Mouse (Mus musculus) midbrain, embryonic 12.5 days (tissue): ENCODE results near the gene Gm6685. TPM values are rescaled to one million over a fixed set of nuclear protein-coding genes. Genes with fewer than 3 reads are reported as not detected.
A peak's percentile ranks its signal among the peaks of the same experiment; 100 is the strongest.
"Not testable (repeated sequence)": the region's sequence is repeated elsewhere in the genome, so short reads cannot be mapped to it uniquely, and the experiment has no call there.

Experiments used
- ATAC-seq: fragments of 200-750 bp; cut with Nextera tagmentation; 2 replicates; pipeline ENCODE4 v1.8.0; 2017; ENCODE audit warnings: low read depth, moderate TSS enrichment, moderate library complexity; ENCODE audit not compliant: low FRiP score
- H3K27ac ChIP-seq: fragments of 300-500 bp; sonication (generic); replicated peaks from 2 replicates; pipeline ENCODE4 v1.5.1; 2016; ENCODE audit warnings: mild to moderate bottlenecking
- H3K27me3 ChIP-seq: fragments of 300-500 bp; sonication (generic); 2 replicates; pipeline ENCODE4 v1.6.1; 2016; ENCODE audit warnings: mild to moderate bottlenecking
- H3K36me3 ChIP-seq: fragments of 300-500 bp; sonication (generic); 2 replicates; pipeline ENCODE4 v1.6.1; 2016
- H3K4me1 ChIP-seq: fragments of 300-500 bp; sonication (generic); 2 replicates; pipeline ENCODE4 v1.6.1; 2016
- H3K4me2 ChIP-seq: fragments of 300-500 bp; sonication (generic); replicated peaks from 2 replicates; pipeline ENCODE4 v1.6.1; 2016; ENCODE audit warnings: mild to moderate bottlenecking, moderate library complexity
- H3K4me3 ChIP-seq: fragments of 300-500 bp; sonication (generic); 2 replicates; pipeline ENCODE4 v1.5.1; 2016; ENCODE audit warnings: mild to moderate bottlenecking
- H3K9ac ChIP-seq: fragments of 300-500 bp; sonication (generic); replicated peaks from 2 replicates; pipeline ENCODE4 v1.6.1; 2016; ENCODE audit warnings: mild to moderate bottlenecking, moderate library complexity
- H3K9me3 ChIP-seq: fragments of 300-500 bp; sonication (generic); 2 replicates; pipeline ENCODE4 v1.6.1; 2016; ENCODE audit warnings: mild to moderate bottlenecking
- WGBS: fragments of 180-500 bp; shearing (Covaris S2); methylation state at CpG from one replicate; pipeline ENCODE4 v1.1.7; 2016; 5-methylcytosine and 5-hydroxymethylcytosine counted together
- polyA plus RNA-seq: library from polyadenylated mRNA; unstranded; fragments of >200 nt; fragmentation: Nextera tagmentation; extraction: Ambion mirVana; gene quantifications from 2 replicates; pipeline ENCODE4 v1.2.1, GENCODE M21; 2016

Gm6685 gene
- 0.37 TPM in 1 of 2 replicates, not detected in the other for polyA plus RNA-seq

DNA sequence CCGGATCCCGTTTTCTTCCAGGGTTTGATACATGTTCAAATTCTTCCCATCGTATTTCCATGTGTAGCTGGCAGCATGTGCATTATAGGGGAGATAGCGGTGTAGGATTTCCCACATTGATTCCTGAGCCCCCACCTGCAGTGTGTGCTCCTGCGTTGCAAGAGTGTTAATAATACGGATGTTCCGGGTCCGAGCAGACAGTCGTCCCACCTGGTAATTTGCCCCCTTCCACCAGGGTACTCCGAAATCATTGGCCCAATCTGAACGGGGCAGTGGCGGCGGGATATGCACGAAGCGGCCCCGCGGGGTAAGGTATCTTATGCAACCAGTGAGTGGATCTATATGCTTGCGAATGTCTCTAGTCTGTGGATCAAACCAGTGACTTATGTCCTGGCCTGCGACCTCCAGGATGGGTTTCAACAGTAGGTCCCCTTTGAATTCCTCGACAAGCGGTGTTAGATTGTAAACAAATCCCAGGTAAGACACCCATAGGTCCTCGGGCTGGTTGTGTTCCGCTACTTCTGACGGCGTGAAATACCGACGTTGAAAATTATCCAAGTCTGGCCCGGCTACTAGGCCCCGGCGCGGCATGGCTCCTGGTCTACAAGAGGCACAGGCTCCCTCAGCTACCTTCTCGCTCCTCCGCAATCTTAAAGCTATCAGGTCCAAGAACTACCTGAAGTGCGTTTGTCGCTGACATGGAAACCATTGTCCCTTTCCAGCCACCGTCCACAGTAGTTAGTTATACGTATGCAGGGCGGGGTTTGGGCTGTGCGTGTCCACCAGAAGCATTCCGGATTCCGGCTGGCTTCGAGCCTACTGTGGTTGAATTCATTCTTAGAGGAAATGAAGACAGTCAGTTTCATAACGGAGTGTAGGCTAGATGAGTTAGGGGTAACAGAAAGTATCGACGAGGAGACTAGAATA is at the start of gene Gm6685:
TSS of gene Gm6685 (minus strand) at position 644 of the 927 bp plus-strand sequence.
- not testable (repeated sequence) for H3K27me3 ChIP-seq, H3K4me3 ChIP-seq
- WGBS: 91% methylated on average over 45 of the region's 45 CpGs

DNA sequence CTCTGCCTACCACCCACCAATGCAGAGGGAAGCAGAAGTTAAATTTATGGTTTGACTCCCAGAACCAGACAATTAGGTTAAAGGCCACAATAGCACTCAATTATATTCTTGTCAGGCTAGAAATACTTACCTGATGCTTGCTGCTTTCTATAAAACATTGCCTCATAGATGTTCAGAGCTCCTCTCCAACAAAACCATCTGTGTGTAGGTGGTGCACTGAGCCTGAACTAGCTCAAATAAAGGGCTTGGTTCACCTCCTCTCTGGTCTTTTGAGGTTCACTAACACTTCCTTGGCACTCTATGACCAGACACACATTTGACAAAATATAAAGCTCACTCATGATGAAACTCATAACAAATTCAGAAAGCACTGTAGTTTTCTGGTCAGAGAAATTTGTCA is 36.2 kb upstream of the Gm6685 start:
- no peaks in the 10 kb centered on the region for H3K9me3 ChIP-seq
- no peak overlapping the region for H3K4me2 ChIP-seq
- H3K9ac ChIP-seq: no peak overlapping the region
- no peak overlapping the region for H3K4me3 ChIP-seq
- no peaks in the 10 kb centered on the region for H3K4me1 ChIP-seq
- no peak overlapping the region for H3K27ac ChIP-seq
- H3K36me3 ChIP-seq: no peaks in the 10 kb centered on the region
- no peaks in the 10 kb centered on the region for H3K27me3 ChIP-seq
- no peak for ATAC-seq

More for the DNA sequence above, at the start of gene Gm6685:
- not testable (repeated sequence) for H3K9ac ChIP-seq, ATAC-seq, H3K4me1 ChIP-seq, H3K9me3 ChIP-seq, H3K4me2 ChIP-seq, H3K27ac ChIP-seq, H3K36me3 ChIP-seq

- H3K9ac ChIP-seq: no peak overlapping the region
- no peaks in the 10 kb centered on the region for H3K4me1 ChIP-seq
- no peak overlapping the region for H3K4me3 ChIP-seq
- no peaks in the 10 kb centered on the region for H3K36me3 ChIP-seq
- no peaks in the 10 kb centered on the region for H3K27me3 ChIP-seq
- H3K9me3 ChIP-seq: 0 out of 2 replicates have a peak, but pooled peaks cover 3% of the 10 kb centered on the region
- no peak overlapping the region for H3K4me2 ChIP-seq
- no peak for ATAC-seq
- no peak overlapping the region for H3K27ac ChIP-seq
Measured at GRCm38 (mm10) chr11:28374636-28375035, 35.0 kb upstream of the Gm6685 start.

DNA sequence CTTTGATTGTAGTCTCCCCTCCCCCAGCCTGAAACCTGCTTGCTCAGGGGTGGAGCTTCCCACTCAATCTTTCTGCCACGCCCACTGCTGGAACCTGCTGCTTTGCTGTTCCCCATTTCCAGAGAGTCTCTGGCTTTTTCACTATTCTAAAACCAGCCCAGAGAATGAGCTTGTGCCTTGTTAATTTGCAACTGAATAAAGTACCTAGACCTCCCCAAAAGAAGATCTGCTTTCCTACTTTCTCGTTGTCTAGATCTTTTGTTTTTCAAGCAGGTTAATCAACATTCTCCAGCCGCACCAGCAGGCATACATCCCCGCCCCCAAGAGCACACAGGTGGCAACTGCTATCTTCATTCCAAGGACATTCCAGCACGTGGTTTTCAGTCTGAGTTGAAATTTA is 31.7 kb upstream of the Gm6685 start:
- not testable (repeated sequence) for H3K9ac ChIP-seq, ATAC-seq, H3K27me3 ChIP-seq, H3K36me3 ChIP-seq, H3K9me3 ChIP-seq, H3K4me3 ChIP-seq, H3K27ac ChIP-seq, H3K4me2 ChIP-seq, H3K4me1 ChIP-seq
- WGBS: 68% methylated on average over 5 of the region's 5 CpGs

GRCm38 (mm10) chr11:28365929-28366244 is 26.2 kb upstream of the Gm6685 start:
- peak; percentile 28; the same call in 1 of the 2 replicates for ATAC-seq
- Histone ChIP-seq H3K4me3 (peak overlapping the region; percentile 32), H3K4me1 (peaks cover 10% of the 10 kb centered on the region), H3K27me3 (peaks cover 31% of the 10 kb centered on the region), H3K27ac (peak overlapping the region; percentile 70), H3K9me3 (0 out of 2 replicates have a peak, but pooled peaks cover 3% of the 10 kb centered on the region), H3K9ac (peak overlapping the region; percentile 41; the same call in 1 of the 2 replicates), H3K36me3 (no peaks in the 10 kb centered on the region), H3K4me2 (peak overlapping the region; percentile 52)
- WGBS: 39% methylated on average over 2 of the region's 2 CpGs

DNA sequence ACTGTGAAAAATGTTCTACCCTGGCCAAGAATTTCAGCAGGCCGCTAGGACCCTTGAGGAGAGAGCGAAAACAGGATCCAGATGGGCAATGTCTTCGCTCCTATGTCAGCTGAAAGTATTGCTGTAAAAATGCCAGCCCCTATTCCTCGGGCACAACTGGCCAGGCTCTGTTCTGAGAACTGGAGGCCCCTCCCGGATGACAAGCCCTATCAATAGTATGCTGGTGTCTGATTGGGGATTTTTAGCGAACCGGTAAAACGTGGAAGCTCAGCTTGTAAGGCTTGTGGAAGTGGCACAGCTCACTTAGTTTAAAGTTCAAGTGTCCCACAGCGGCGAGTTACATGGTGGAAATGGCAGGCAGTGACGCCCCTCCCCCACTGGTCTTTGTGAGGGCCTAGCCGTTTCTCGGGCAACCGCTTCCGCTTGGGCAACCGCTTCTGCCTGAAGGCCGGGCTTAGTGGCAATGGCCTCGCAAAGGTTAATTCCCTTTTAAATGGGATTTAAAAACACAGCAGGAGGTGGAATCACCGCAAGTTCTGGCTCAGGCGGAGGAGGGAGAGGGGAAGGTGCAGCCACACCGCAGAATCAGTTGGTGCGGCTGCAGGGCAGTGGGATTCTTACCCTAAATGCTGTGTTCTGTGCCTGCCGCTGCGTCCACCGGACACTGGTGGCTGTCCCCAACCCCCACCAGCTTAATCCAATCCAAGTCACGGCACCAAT is 25.7 kb upstream of the Gm6685 start:
- Histone ChIP-seq H3K4me1 (peaks cover 10% of the 10 kb centered on the region), H3K4me3 (peak overlapping the region; percentile 32), H3K27me3 (peaks cover 31% of the 10 kb centered on the region), H3K9me3 (0 out of 2 replicates have a peak, but pooled peaks cover 3% of the 10 kb centered on the region), H3K9ac (peak overlapping the region; percentile 41), H3K4me2 (peak overlapping the region; percentile 52), H3K36me3 (no peaks in the 10 kb centered on the region), H3K27ac (peak overlapping the region; percentile 70)
- ATAC-seq: peak; percentile 98
- WGBS: 3% methylated on average over 26 of the region's 26 CpGs

- no peak overlapping the region for H3K4me2 ChIP-seq
- WGBS: 90% methylated on average over 2 of the region's 2 CpGs
- no peak overlapping the region for H3K27ac ChIP-seq
- no peaks in the 10 kb centered on the region for H3K36me3 ChIP-seq
- no peak overlapping the region for H3K9ac ChIP-seq
- no peak overlapping the region for H3K4me3 ChIP-seq
- ATAC-seq: no peak
- H3K27me3 ChIP-seq: no peaks in the 10 kb centered on the region
- H3K4me1 ChIP-seq: no peaks in the 10 kb centered on the region
- H3K9me3 ChIP-seq: no peaks in the 10 kb centered on the region
Measured at GRCm38 (mm10) chr11:28343465-28343864, 3.8 kb upstream of the Gm6685 start.

DNA sequence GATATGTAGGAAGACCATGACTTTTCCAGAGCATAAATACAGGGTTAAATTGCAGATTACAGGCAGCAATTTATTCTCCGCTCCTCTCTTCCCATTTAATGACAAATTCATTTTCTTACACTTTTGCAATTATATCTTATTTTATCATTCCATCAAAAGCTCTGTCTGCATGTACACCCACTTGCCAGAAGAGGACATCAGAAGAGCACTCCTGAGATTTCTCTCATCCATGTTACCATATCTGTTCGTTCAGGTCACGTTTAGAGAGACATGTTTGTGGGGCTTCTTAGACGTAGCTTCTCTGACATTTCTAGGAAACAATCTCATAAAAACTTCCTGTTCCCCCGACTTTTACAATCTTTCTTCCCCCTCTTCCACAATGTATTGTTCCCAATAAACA is 2.2 kb upstream of the Gm6685 start:
- Histone ChIP-seq H3K36me3 (no peaks in the 10 kb centered on the region), H3K27ac (no peak overlapping the region), H3K4me2 (no peak overlapping the region), H3K27me3 (no peaks in the 10 kb centered on the region), H3K9me3 (no peaks in the 10 kb centered on the region), H3K9ac (no peak overlapping the region), H3K4me3 (no peak overlapping the region), H3K4me1 (no peaks in the 10 kb centered on the region)
- 73% methylated on average over 5 of the region's 5 CpGs for WGBS
- ATAC-seq: no peak

DNA sequence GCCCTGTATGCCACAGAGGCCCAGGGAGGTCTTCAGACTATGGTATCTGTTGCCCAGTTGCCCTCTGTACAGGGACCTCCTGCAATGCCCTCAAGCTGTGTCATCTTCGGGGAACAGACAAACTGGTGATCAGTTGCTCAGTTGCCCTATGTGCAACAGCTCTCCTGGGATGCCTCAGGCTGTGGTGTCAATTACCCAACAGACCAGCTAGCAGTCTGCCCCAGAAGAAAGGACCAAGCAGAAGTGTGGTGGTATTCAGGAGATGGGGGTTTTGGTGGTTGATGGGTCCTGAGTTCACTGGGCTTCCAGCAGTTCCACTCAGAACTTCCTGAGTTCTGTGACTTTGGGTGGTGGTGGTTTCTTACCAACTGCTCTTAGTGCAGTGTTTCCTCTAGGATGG is 11.8 kb downstream of the Gm6685 start:
- Histone ChIP-seq H3K4me3 (no peak overlapping the region), H3K9me3 (0 out of 2 replicates have a peak, but pooled peaks cover 5% of the 10 kb centered on the region), H3K9ac (no peak overlapping the region), H3K36me3 (no peaks in the 10 kb centered on the region), H3K4me2 (no peak overlapping the region), H3K27ac (no peak overlapping the region), H3K27me3 (no peaks in the 10 kb centered on the region), H3K4me1 (no peaks in the 10 kb centered on the region)
- 84% methylated on average over 1 of the region's 1 CpGs for WGBS
- no peak for ATAC-seq

DNA sequence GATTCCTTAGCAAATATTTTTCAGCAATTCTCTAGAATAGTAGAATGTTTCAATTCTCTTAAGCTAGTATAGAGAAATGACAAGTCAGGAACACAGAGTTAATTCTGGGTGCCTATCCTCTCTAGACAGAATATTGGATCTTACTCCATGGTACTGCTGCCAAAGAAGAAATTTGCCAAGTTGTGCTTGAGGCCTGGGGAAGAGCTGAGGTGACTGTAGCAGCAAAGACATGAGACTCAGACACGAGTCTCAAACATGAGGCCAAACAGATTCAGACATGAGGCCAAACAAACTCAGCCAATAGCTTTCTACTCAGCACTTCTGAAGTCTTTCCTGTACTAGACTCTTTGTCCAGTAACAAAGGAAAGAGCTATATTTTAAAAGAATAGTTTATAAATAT is 26.3 kb downstream of the Gm6685 start:
- Histone ChIP-seq H3K4me1 (no peaks in the 10 kb centered on the region), H3K4me2 (no peak overlapping the region), H3K27me3 (no peaks in the 10 kb centered on the region), H3K36me3 (no peaks in the 10 kb centered on the region), H3K9ac (no peak overlapping the region), H3K4me3 (no peak overlapping the region), H3K27ac (no peak overlapping the region), H3K9me3 (no peaks in the 10 kb centered on the region)
- 63% methylated on average over 1 of the region's 1 CpGs for WGBS
- ATAC-seq: no peak

GRCm38 (mm10) chr11:28307723-28308122 is 31.9 kb downstream of the Gm6685 start:
- no peaks in the 10 kb centered on the region for H3K9me3 ChIP-seq
- H3K36me3 ChIP-seq: no peaks in the 10 kb centered on the region
- H3K27ac ChIP-seq: no peak overlapping the region
- WGBS: 97% methylated on average over 1 of the region's 1 CpGs
- no peak overlapping the region for H3K9ac ChIP-seq
- H3K4me1 ChIP-seq: no peaks in the 10 kb centered on the region
- no peak overlapping the region for H3K4me2 ChIP-seq
- ATAC-seq: no peak
- no peaks in the 10 kb centered on the region for H3K27me3 ChIP-seq
- H3K4me3 ChIP-seq: no peak overlapping the region

DNA sequence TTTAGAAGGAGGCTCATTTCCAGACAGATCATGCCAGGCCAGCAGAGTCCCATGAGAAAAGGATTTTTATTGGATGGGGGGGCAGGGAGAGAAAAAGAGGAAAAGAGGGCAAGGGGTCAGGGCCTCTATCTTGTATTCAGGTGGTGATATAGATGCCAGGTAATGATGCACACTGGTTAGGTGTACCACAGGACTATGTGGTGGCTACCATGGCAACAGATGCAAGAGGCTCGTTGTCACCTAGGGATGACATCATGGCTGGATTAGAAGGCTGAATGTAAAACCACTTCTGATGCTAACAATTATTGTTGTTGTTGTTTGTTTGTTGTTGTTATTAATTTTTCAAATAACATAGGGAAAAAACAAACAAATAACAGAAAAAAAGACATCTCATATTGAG is 49.2 kb downstream of the Gm6685 start:
- Histone ChIP-seq H3K9me3 (no peaks in the 10 kb centered on the region), H3K27me3 (no peaks in the 10 kb centered on the region)
- WGBS: 93% methylated on average over 1 of the region's 1 CpGs

More for the DNA sequence above, 49.2 kb downstream of the Gm6685 start:
- Histone ChIP-seq H3K36me3 (no peaks in the 10 kb centered on the region), H3K4me2 (no peak overlapping the region), H3K4me1 (no peaks in the 10 kb centered on the region), H3K27ac (no peak overlapping the region), H3K9ac (no peak overlapping the region), H3K4me3 (no peak overlapping the region)
- ATAC-seq: no peak
